ENCODE assay signal across 21 mouse cellular contexts in genomic region chr2:134856239-134856638, GRCm38 (mm10).
DNase-seq lines count a peak whose midpoint lies in the region; ATAC-seq and TF ChIP-seq lines count a peak whose summit lies in the region.
"Had no signal": no experiment of that assay in that cellular context is flagged by ENCODE, and none has a peak within 500 bp of the region (broad histone marks: within the 10 kb centered on the region; RNA-seq: fewer than 3 reads in every experiment).

No protein-coding gene starts in this region.

- H3K9ac ChIP-seq in heart, adult 2 months (ENCODE audit: low read depth, low read length) = no peak overlapping the region
- no peak overlapping the region for H3K9ac ChIP-seq in liver, adult 2 months (ENCODE audit: low read depth, low read length)
- H3K9ac ChIP-seq in liver, embryonic 12.5 days = no peak overlapping the region
- no peak overlapping the region for H3K9ac ChIP-seq in intestine, embryonic 15.5 days
- H3K9ac ChIP-seq in intestine, embryonic 16.5 days (ENCODE audit: low read depth, low read length) = no peak overlapping the region
- H3K9ac ChIP-seq: embryonic facial prominence, embryonic 13.5 days; embryonic facial prominence, embryonic 15.5 days; forebrain, embryonic 12.5 days had no signal

- no peaks in the 10 kb centered on the region for H3K9me3 ChIP-seq in liver, embryonic 12.5 days (replicated peaks)
- H3K9me3 ChIP-seq in intestine, embryonic 15.5 days = no peaks in the 10 kb centered on the region
- no peaks in the 10 kb centered on the region for H3K9me3 ChIP-seq in intestine, embryonic 16.5 days (ENCODE audit: control insufficient read depth, low read length)
- H3K9me3 ChIP-seq: embryonic facial prominence, embryonic 13.5 days; embryonic facial prominence, embryonic 15.5 days; forebrain, embryonic 10.5 days; forebrain, embryonic 12.5 days had no signal

- no peak for TF ChIP-seq POLR2A in heart, adult 2 months (IDR thresholded peaks at IDR 0.05; ENCODE audit: insufficient read depth, low read depth, low read length)
- no peak for TF ChIP-seq POLR2A in liver, adult 2 months (IDR thresholded peaks at IDR 0.05; ENCODE audit: extremely low read depth, insufficient read depth, low read length)

- H3K27me3 ChIP-seq in heart, adult 2 months (ENCODE audit: control insufficient read depth, insufficient read depth, low read length) = no peaks in the 10 kb centered on the region
- no peaks in the 10 kb centered on the region for H3K27me3 ChIP-seq in liver, adult 2 months (ENCODE audit: control insufficient read depth, insufficient read depth, low read length)
- H3K27me3 ChIP-seq in liver, embryonic 12.5 days (replicated peaks) = no peaks in the 10 kb centered on the region
- no peaks in the 10 kb centered on the region for H3K27me3 ChIP-seq in intestine, embryonic 15.5 days (replicated peaks)
- no peaks in the 10 kb centered on the region for H3K27me3 ChIP-seq in intestine, embryonic 16.5 days (replicated peaks; ENCODE audit: control insufficient read depth, insufficient read depth, low read length)
- H3K27me3 ChIP-seq: embryonic facial prominence, embryonic 13.5 days; embryonic facial prominence, embryonic 15.5 days; forebrain, embryonic 12.5 days had no signal

- H3K79me2 ChIP-seq in heart, adult 2 months (replicated peaks; ENCODE audit: control insufficient read depth, insufficient read depth, low read length) = no peaks in the 10 kb centered on the region
- H3K79me2 ChIP-seq in liver, adult 2 months (ENCODE audit: control insufficient read depth, insufficient read depth, low read length) = peaks cover 10% of the 10 kb centered on the region; the same call in 1 of the 2 replicates

- peaks cover 13% of the 10 kb centered on the region for H3K4me1 ChIP-seq in heart, adult 2 months (ENCODE audit: control insufficient read depth, insufficient read depth, low read length)
- H3K4me1 ChIP-seq in liver, adult 2 months (ENCODE audit: control insufficient read depth, insufficient read depth, low read length) = peaks cover 18% of the 10 kb centered on the region
- H3K4me1 ChIP-seq in liver, embryonic 12.5 days = no peaks in the 10 kb centered on the region; the same call in 1 of the 2 replicates
- no peaks in the 10 kb centered on the region for H3K4me1 ChIP-seq in intestine, embryonic 15.5 days (replicated peaks)
- no peaks in the 10 kb centered on the region for H3K4me1 ChIP-seq in intestine, embryonic 16.5 days (ENCODE audit: control insufficient read depth, insufficient read depth, low read length)
- H3K4me1 ChIP-seq: embryonic facial prominence, embryonic 13.5 days; embryonic facial prominence, embryonic 15.5 days; forebrain, embryonic 12.5 days had no signal

- H3K4me3 ChIP-seq in heart, adult 2 months = no peak overlapping the region
- no peak overlapping the region for H3K4me3 ChIP-seq in liver, adult 2 months (ENCODE audit: insufficient read depth, low read depth, low read length)
- H3K4me3 ChIP-seq in liver, embryonic 12.5 days = no peak overlapping the region
- no peak overlapping the region for H3K4me3 ChIP-seq in intestine, embryonic 15.5 days (replicated peaks)
- H3K4me3 ChIP-seq in intestine, embryonic 16.5 days (ENCODE audit: low read length) = no peak overlapping the region
- H3K4me3 ChIP-seq: embryonic facial prominence, embryonic 13.5 days; embryonic facial prominence, embryonic 15.5 days; erythroblast, embryonic 14.5 days; forebrain, embryonic 10.5 days; forebrain, embryonic 12.5 days had no signal

- no peak for ATAC-seq in liver, embryonic 12.5 days
- ATAC-seq in intestine, embryonic 15.5 days = peak; percentile 59; the same call in 1 of the 2 replicates
- ATAC-seq in intestine, embryonic 16.5 days = peak; percentile 56; the same call in 1 of the 2 replicates
- ATAC-seq: forebrain, embryonic 14.5 days had no signal

- TF ChIP-seq EP300 in heart, adult 2 months (IDR thresholded peaks at IDR 0.05; ENCODE audit: insufficient read depth, low read depth, low read length) = no peak

- intact Hi-C loops in heart, adult 2 months (cut with DNase I) = loop anchor here (5.0 to 10.0 kb wide), 2 partner anchors 96 to 399 kb away; no protein-coding TSS in a partner anchor
- intact Hi-C loops in heart, postnatal 25 days (cut with DNase I) = no loop called here

- peaks cover 19% of the 10 kb centered on the region for H3K36me3 ChIP-seq in heart, adult 2 months (ENCODE audit: control insufficient read depth, insufficient read depth, low read length)
- H3K36me3 ChIP-seq in liver, adult 2 months (ENCODE audit: control insufficient read depth, insufficient read depth, low read length) = no peaks in the 10 kb centered on the region
- no peaks in the 10 kb centered on the region for H3K36me3 ChIP-seq in liver, embryonic 12.5 days
- no peaks in the 10 kb centered on the region for H3K36me3 ChIP-seq in intestine, embryonic 15.5 days
- no peaks in the 10 kb centered on the region for H3K36me3 ChIP-seq in intestine, embryonic 16.5 days (ENCODE audit: control insufficient read depth, insufficient read depth, low read length)
- H3K36me3 ChIP-seq: embryonic facial prominence, embryonic 13.5 days; embryonic facial prominence, embryonic 15.5 days; forebrain, embryonic 10.5 days; forebrain, embryonic 12.5 days had no signal

- peak overlapping the region; percentile 66 for H3K27ac ChIP-seq in heart, adult 2 months
- H3K27ac ChIP-seq in liver, adult 2 months (replicated peaks; ENCODE audit: insufficient read depth, low read depth, low read length) = no peak overlapping the region
- H3K27ac ChIP-seq in liver, embryonic 12.5 days = no peak overlapping the region
- no peak overlapping the region for H3K27ac ChIP-seq in intestine, embryonic 15.5 days
- no peak overlapping the region for H3K27ac ChIP-seq in intestine, embryonic 16.5 days (ENCODE audit: low read length)
- H3K27ac ChIP-seq: embryonic facial prominence, embryonic 13.5 days; embryonic facial prominence, embryonic 15.5 days; forebrain, embryonic 10.5 days; forebrain, embryonic 12.5 days had no signal

- no peak for TF ChIP-seq CTCF in heart, adult 2 months (IDR thresholded peaks at IDR 0.05)
- no peak for TF ChIP-seq CTCF in liver, adult 2 months (IDR thresholded peaks at IDR 0.05; ENCODE audit: low read depth, low read length)

- DNase-seq in heart, adult 2 months = no peak
- DNase-seq in heart, postnatal 25 days (ENCODE audit: low spot score) = no peak
- DNase-seq in liver, adult 2 months (ENCODE audit: extremely low read depth, low read depth, low spot score) = peak; percentile 75
- DNase-seq in urinary bladder, adult 2 months (ENCODE audit: low spot score) = no peak
- no peak for DNase-seq in kidney, postnatal 36 days
- DNase-seq: adrenal gland, postnatal 25 days; cerebellum, adult 11 months; cerebellum, adult 18-20 months; cerebellum, adult 8-10 months; cerebellum, adult 9-11 months; cerebellum, postnatal 14 days; cerebellum, postnatal 36 days had no signal

- no peak overlapping the region for H3K4me2 ChIP-seq in liver, embryonic 12.5 days
- H3K4me2 ChIP-seq in intestine, embryonic 15.5 days (replicated peaks) = no peak overlapping the region
- H3K4me2 ChIP-seq in intestine, embryonic 16.5 days (ENCODE audit: low read depth, low read length) = no peak overlapping the region
- H3K4me2 ChIP-seq: embryonic facial prominence, embryonic 13.5 days; embryonic facial prominence, embryonic 15.5 days; forebrain, embryonic 12.5 days had no signal
